Mouse (Mus musculus): ENCODE measurements around the gene Nr2c2. TPM values are rescaled to one million over a fixed set of nuclear protein-coding genes. Genes with fewer than 3 reads are reported as not detected.
A peak's percentile ranks its signal among the peaks of the same experiment; 100 is the strongest.

Gene Nr2c2
- polyA plus RNA-seq, 1 experiment from 2014 or later = 10.0 TPM

DNA sequence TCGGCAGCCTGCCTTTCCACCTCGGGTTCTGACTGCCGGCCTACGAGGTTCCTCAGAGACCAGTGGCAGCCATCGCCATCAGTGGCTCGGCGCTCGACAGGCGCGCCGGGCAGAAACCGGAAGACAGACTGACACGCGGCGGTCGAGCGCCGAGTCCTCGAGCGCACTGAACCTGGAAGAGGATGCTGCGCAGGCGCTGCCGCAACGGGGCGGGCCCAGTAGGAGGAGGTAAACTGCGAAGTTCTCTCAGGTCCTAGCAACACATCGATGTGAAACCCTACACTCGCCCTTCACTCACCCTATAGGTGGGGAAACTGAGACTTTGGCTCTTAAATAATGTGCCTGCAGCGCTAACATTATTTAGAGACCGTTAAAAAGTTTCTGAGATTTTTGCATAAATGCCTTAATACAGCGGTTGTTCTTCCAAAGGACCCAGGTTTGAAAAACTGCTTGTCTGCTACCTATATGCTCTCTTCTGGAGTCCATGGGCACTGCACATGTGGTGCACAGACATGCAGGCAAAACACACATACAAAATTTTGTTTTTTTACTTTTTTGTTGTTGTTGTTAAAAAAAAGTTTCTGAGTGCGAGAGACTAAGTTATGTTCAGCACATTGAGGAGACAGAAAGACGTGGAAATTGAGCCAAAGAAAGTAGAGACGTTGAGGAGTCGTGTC, 123.7 kb downstream of the Nr2c2 start, which contains the start of gene Rbsn:
Rbsn (minus strand) TSS at position 153 of the 677 bp plus-strand sequence.
- Histone ChIP-seq H3K27me3 (ENCODE audit: control insufficient read depth, insufficient read depth, low read length) (no peaks in the 10 kb centered on the region), H3K36me3 (ENCODE audit: control insufficient read depth, insufficient read depth) (peaks cover 4% of the 10 kb centered on the region; the same call in 1 of the 2 replicates), H3K4me3 (ENCODE audit: low read length) (peak within 1 kb of the TSS; percentile 84), H3K9me3 (replicated peaks; ENCODE audit: control insufficient read depth, low read length) (no peaks in the 10 kb centered on the region), H3K4me2 (ENCODE audit: low read depth, low read length) (peak within 1 kb of the TSS; percentile 78), H3K27ac (ENCODE audit: low read length) (peak within 1 kb of the TSS; percentile 59), H3K4me1 (ENCODE audit: control insufficient read depth, insufficient read depth, low read length) (peaks cover 8% of the 10 kb centered on the region), H3K9ac (ENCODE audit: low read length) (peak within 1 kb of the TSS; percentile 93)
- 9% methylated on average over 35 of the region's 35 CpGs for WGBS
- peak; percentile 93 for ATAC-seq (replicated peaks; ENCODE audit: extremely low read depth, insufficient read depth, low FRiP score)

DNA sequence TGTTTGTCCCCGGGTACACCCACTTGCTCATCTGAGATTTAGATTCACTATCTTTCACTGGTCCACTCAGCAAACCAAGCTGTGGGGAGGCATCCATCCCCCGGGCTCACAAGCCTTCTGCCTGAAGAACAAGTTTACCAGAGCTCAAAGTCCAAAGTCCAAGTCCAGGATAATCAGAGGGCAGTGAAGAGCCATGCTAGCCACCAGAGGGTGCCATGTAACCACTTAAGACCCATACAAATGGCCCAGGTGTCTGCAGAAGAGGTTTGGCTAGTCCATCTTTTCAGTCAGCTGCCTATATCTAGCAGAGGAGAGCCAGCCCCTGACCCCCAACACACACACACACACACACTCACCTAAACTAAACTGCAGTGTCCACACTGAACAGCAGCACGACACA, 128.3 kb downstream of the Nr2c2 start:
- Histone ChIP-seq H3K27me3 (ENCODE audit: control insufficient read depth, insufficient read depth, low read length) (no peaks in the 10 kb centered on the region), H3K4me2 (ENCODE audit: low read depth, low read length) (no peak overlapping the region), H3K4me1 (ENCODE audit: control insufficient read depth, insufficient read depth, low read length) (no peaks in the 10 kb centered on the region), H3K9ac (ENCODE audit: low read length) (no peak overlapping the region), H3K9me3 (replicated peaks; ENCODE audit: control insufficient read depth, low read length) (no peaks in the 10 kb centered on the region), H3K36me3 (ENCODE audit: control insufficient read depth, insufficient read depth) (no peaks in the 10 kb centered on the region), H3K4me3 (ENCODE audit: low read length) (no peak overlapping the region), H3K27ac (ENCODE audit: low read length) (no peak overlapping the region)
- WGBS = 45% methylated on average over 3 of the region's 3 CpGs
- no peak for ATAC-seq (replicated peaks; ENCODE audit: extremely low read depth, insufficient read depth, low FRiP score)

DNA sequence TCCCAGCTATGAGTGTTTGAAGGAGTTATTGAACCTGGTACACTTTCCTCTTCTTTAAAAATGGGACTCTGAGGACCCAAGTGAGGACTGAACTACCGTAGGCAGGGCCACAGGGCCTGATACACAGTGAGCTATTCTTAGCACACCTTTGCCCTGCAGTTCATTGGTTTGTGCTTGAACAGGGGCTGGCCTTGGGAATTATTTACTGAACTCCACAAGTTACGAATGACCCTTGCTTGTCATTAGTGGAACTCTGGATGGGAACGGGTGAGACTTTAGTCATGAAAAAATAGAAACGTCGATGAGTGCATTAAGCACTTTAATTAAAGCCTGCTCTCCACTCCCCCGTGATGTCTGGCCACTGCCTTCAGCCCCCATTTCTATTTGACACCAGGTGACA, 130.4 kb downstream of the Nr2c2 start:
- H3K4me2 ChIP-seq (ENCODE audit: low read depth, low read length) = no peak overlapping the region
- no peaks in the 10 kb centered on the region for H3K27me3 ChIP-seq (ENCODE audit: control insufficient read depth, insufficient read depth, low read length)
- 65% methylated on average over 6 of the region's 6 CpGs for WGBS
- H3K4me1 ChIP-seq (ENCODE audit: control insufficient read depth, insufficient read depth, low read length) = no peaks in the 10 kb centered on the region
- ATAC-seq (replicated peaks; ENCODE audit: extremely low read depth, insufficient read depth, low FRiP score) = no peak
- H3K9ac ChIP-seq (ENCODE audit: low read length) = no peak overlapping the region
- H3K4me3 ChIP-seq (ENCODE audit: low read length) = no peak overlapping the region
- H3K27ac ChIP-seq (ENCODE audit: low read length) = no peak overlapping the region
- H3K9me3 ChIP-seq (replicated peaks; ENCODE audit: control insufficient read depth, low read length) = no peaks in the 10 kb centered on the region
- no peaks in the 10 kb centered on the region for H3K36me3 ChIP-seq (ENCODE audit: control insufficient read depth, insufficient read depth)

DNA sequence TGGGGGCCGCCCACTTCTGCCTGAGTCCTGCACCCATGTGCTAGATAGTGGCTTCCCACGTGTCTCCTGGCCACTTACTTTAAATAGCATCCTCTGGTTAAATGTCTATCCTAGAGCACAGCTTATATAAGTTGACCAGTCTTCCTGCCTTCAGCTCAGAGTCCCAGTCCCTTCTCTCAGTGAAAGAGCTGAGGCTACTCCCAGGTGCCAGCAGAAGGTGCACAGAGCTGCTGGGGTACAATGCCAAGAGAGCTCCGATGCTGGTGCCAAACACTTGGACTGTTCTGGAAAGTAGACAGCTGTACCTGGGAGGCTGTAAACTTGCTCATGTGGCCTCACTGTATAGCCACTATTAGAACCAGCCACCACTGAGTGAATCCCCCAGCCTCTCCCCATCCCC, 130.8 kb downstream of the Nr2c2 start:
- Histone ChIP-seq H3K4me2 (ENCODE audit: low read depth, low read length) (no peak overlapping the region), H3K4me3 (ENCODE audit: low read length) (no peak overlapping the region), H3K27me3 (ENCODE audit: control insufficient read depth, insufficient read depth, low read length) (no peaks in the 10 kb centered on the region), H3K27ac (ENCODE audit: low read length) (no peak overlapping the region), H3K9me3 (replicated peaks; ENCODE audit: control insufficient read depth, low read length) (no peaks in the 10 kb centered on the region), H3K9ac (ENCODE audit: low read length) (no peak overlapping the region), H3K4me1 (ENCODE audit: control insufficient read depth, insufficient read depth, low read length) (no peaks in the 10 kb centered on the region), H3K36me3 (ENCODE audit: control insufficient read depth, insufficient read depth) (no peaks in the 10 kb centered on the region)
- WGBS = 63% methylated on average over 3 of the region's 3 CpGs
- ATAC-seq (replicated peaks; ENCODE audit: extremely low read depth, insufficient read depth, low FRiP score) = no peak

Other genes starting within 250 kb of the Nr2c2 start
- gene Ccdc174, start 213.3 kb upstream of the Nr2c2 start, polyA plus RNA-seq (2015; fragmentation: Nextera tagmentation; extraction: Ambion mirVana) = 17.6 and 25.5 TPM in 2 replicates
- 0.41 and 0.46 TPM in 2 replicates for gene 4930590J08Rik, start 188.6 kb upstream of the Nr2c2 start, polyA plus RNA-seq (2015; fragmentation: Nextera tagmentation; extraction: Ambion mirVana)
- 13.0 and 15.2 TPM in 2 replicates for gene Fgd5, start 112.5 kb upstream of the Nr2c2 start, polyA plus RNA-seq (2015; fragmentation: Nextera tagmentation; extraction: Ambion mirVana)
- gene Mrps25, start 92.6 kb downstream of the Nr2c2 start, polyA plus RNA-seq (2015; fragmentation: Nextera tagmentation; extraction: Ambion mirVana) = 83.1 and 87.0 TPM in 2 replicates
- 12.9 and 13.9 TPM in 2 replicates for gene Rbsn, start 123.5 kb downstream of the Nr2c2 start, polyA plus RNA-seq (2015; fragmentation: Nextera tagmentation; extraction: Ambion mirVana)
- 0.11 and 0.17 TPM in 2 replicates for gene Trh, start 153.3 kb downstream of the Nr2c2 start, polyA plus RNA-seq (2015; fragmentation: Nextera tagmentation; extraction: Ambion mirVana)